Mouse (Mus musculus) thymus, adult 18-20 months (tissue): ENCODE measurements around the gene Dmgdh.

Experiments used
- DNase-seq, 2 experiments: peaks; one replicate each; pipeline ENCODE4 v3.0.0; 2022; ENCODE audit warnings: mixed read lengths in 2 of 2

Dmgdh gene

DNA sequence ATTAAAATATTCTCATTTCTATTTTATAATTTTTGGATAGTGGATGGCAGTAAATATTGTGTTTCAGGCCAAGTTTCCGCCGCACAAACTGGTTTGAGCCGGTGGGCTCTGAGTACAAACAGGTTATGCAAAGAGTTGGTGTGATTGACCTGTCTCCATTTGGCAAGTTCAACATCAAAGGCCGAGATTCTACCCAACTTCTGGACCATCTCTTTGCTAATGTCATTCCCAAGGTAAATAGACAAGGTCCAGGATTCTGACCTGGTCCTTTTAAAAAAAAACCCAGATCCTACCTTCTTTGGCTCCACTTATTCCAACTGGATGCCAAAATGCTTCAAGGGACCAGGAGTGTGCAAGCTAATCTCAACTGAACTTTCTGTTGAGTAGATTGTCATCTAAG, 37.0 kb downstream of the Dmgdh start:
- no peak for DNase-seq

DNA sequence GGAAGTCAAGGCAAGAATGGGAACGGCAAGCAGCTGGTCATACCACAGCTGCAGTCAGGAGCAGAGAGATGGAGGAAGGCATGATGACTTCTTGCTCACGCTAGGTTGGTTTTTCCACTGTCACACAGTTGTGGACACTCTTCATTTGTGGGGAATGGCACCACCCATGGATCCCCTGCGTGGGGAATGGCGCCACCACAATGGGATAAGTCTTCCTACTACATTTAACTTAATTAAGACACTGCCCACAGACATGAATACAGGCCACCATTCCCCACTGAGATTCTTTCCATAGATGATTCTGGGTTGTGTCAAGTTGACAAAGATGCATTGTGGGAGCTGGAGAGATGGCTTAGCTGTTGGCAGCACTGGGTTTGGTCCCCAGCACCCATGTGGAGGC, 38.1 kb downstream of the Dmgdh start:
- DNase-seq: no peak

DNA sequence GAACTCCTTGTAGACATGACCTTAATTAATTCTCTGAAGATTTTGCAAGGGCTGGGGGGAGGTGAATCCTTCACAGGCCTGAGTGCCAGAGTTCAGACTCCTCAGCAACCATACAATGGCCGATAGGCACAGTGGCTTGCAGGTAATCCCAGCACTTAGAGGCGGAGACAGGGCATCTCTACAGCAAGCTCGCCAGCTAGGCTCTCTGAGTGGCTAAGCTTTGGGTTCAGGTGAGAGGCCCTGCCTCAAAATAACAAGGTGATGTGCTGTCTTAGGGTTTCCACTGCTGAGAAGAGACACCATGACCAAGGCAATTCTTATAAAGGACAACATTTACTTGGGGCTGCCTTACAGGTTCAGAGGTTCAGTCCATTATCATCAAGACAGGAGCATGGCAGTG, 39.6 kb downstream of the Dmgdh start:
- DNase-seq: no peak

DNA sequence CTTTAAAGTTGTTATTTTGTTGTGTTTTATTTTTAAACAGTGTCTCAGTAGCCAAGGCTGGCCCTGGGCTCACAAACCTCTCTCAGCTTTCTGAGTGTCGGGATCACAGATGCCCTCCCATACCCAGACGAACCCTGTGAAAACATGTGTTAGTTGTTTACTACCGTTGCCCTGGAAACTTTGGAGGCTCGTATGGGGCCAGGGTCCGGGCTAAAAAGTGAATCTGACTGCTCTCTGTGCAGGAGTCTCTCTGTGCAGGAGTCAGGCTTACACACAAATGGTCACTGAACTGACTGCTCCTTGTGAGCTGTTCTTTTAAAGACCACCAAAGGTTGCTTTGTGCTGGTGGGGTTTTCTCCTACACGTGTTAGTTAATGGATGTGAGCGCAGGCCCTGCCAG, 42.9 kb downstream of the Dmgdh start:
- no peak for DNase-seq

DNA sequence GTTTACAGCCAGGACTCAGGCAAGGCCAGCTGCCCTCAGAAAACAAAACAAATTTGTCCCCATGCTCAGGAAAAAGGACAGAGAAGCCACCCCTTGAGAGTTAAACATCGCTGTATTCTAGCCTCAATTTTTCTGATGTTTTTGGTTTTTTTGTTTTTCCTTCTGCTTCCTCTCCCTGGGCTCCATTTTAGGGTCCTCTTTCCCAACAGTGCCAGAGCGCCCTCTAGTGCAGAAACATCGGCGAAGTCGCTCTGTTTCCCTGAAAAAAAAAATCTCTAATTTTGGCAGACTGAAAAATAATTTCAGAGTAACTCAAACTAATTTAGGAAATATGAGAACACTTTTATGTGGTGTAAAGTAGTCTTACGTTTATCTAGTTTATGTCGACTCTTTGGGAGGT, 44.7 kb downstream of the Dmgdh start:
- no peak for DNase-seq

DNA sequence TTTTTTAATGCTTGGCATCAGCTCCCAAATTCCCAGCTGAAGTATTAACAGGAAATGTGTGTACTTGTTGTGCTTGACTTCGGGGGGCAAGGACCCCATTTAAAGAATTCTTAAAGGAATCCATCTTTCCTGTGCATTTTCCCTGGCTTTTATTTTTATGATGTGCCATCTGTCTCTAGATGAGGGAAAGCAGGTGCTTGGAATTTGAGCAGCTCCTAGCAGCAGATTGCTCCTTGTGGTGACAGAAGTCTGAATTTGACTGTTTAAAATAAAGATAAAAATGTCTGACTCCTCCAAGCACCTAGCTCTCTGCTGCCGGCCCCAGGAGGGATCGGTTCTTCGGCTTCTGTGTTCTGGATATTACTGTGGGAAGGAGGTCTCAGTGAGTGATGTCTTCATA, 47.7 kb downstream of the Dmgdh start:
- DNase-seq: no peak

DNA sequence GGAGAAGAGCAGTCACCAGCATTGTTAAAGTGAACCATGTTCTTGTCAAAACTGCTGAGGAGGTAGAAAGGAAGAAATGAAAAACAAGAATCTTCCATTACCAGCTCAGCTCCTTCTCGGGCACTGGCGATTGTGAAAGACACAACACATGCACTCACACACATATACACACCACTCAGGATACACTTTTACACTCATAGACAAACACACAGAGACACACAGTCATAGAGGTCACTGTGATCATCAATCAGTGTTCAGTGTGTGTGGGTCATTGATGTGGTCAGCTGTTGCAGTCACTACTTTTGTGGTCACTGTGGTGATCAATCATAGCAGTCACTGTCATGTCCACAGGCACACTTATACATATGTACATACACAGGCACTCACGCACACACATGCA, 49.2 kb downstream of the Dmgdh start:
- no peak for DNase-seq

DNA sequence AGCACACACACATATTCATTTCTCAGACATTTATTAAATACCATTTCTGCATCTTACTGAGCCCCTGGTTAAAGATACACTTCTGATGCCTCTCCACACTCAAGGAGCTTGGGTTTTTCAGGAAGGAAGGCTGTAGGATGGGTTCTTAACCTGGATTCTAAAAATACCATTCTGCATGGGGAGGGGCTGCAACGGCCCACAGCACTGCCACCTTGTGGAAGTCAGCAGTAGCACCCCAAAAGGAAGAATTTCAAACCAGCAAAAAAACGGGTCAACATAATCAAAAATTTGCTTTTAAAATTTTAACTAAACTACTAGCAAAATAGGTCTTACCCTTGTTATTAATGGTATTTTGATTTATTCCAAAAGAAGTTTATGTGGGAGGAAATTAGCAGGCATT, 50.0 kb downstream of the Dmgdh start:
- DNase-seq: no peak

DNA sequence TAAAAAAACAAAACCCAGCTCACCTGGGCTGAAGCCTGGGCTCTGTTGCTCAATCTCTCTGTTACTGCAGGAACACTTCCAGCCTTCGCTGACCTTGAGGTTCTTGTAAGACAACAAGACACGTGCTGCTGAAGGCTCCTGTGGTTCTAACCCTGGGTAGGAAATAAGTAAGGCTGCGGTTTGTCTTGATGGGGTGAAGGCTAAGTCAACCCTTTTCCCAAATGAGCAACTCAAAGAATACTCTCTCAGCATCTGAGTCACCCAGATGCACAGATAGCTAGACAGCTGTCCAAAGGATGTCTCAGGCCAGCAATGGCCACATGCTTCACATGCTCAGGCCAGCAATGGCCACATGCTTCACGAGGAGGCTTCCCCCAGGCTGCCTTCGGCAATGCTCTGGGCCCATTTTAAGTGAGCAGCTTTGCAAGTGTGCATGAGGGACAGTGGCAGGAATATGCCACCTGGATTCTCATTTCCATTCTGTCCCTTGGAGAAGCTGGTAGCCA, 61.0 kb downstream of the Dmgdh start:
- no peak for DNase-seq

DNA sequence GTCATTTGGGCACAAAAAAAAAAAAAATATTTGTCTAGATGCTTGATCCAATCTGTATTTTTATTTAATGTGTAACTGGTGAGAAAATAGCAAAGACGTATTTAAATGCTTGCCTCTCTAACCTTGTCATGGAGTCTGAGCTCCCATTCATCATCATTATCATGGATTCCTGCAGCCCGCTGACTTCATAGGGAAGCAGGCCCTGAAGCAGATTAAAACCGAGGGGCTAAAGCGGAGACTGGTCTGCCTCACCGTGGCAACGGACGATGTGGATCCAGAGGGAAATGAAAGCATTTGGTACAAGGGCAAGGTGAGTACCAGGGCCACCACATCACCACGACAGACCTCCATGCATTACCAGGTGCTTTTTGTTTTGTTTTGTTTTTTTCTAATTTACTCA, 69.9 kb downstream of the Dmgdh start:
- no peak for DNase-seq

DNA sequence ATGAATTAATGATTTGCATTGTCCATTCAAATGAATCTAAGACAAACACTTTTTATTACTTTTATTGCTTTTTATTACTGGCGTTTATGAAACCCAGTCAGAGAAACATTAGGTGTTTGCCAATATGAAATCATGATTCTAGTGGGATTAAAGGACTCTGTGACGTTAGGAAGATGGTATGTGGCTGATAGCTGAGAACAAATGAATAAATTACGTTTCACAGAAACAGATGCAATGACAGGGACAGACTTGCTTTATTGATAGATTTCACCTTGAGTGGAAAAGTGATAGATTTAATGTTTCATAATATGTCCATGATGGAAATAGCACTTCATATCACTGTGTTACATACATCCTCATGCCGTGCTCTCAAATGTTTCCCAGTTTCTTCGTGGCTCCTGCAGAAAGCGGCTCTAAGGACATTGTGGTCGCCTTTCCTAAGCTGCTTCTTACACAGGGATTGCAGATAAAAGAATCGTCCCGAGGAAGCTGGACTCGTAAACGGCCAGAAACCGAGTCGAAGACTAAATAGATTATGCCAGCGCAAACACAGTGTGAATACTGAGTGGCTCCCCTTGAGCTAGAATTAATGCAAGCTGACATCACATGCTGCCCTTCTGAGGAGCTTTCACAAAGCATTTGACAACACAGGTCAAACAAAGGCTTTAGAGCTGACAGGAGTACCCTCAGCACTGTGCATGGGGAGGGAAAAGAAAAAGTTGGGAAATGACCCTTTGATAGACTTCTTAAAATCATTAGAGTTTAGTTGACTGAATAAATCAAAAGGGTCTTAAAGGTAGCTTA, 78.6 kb downstream of the Dmgdh start:
- no peak for DNase-seq

DNA sequence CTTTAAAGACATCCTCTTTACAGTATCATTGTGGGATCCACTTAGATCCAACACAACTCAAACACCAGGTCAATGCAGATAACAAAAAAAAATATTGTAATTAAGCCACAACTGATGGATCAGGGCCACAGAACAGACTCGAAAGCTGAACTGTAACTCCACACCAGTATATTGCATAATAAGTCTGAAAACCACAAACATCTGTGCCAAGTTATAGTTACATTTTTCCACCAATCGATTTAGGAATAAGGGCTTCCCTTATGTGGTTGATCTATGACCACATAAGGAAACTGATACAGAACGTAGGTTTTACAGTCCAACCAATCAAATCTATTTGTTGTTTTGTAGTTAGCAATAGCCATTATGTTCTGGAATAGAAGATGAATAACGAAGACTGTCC, 80.9 kb downstream of the Dmgdh start:
- DNase-seq: no peak

DNA sequence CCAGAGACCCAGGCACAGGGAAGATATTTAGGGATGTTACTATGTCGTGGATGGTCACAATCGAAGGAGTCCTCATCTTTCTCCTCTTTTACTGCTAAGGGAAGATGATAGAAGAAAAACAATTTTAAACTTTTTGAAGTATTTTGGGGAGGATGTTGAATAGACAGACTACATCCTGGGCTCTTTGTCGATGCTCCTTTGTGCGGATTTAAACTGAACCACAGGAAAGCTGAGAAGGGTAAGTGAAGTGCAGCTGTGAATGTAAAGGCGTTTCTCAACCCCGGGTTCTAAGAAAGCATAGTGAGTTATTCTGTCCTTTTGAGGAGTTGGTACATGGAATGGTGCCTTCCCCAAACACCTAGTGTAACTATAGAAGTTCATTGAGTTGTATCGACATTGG, 82.4 kb downstream of the Dmgdh start:
- no peak for DNase-seq

DNA sequence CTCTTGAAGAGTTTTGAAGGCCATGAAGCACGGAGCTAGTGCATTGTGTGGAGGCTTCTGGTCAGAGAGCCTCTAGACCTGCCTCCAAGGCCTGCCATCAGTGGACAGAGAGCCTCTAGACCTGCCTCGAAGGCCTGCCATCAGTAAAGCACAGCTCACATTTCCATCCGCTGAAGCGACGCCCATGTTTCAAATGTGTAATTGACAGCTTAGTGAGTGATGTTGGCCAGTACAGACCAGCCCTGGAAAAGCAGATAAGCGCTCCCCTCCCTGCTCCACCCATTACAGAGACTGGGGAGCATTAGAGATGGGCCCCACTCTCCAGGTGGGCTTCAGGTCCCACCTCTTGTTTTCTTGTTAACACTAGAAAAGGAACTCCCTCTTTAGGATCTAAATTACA, 83.3 kb downstream of the Dmgdh start:
- DNase-seq: no peak

DNA sequence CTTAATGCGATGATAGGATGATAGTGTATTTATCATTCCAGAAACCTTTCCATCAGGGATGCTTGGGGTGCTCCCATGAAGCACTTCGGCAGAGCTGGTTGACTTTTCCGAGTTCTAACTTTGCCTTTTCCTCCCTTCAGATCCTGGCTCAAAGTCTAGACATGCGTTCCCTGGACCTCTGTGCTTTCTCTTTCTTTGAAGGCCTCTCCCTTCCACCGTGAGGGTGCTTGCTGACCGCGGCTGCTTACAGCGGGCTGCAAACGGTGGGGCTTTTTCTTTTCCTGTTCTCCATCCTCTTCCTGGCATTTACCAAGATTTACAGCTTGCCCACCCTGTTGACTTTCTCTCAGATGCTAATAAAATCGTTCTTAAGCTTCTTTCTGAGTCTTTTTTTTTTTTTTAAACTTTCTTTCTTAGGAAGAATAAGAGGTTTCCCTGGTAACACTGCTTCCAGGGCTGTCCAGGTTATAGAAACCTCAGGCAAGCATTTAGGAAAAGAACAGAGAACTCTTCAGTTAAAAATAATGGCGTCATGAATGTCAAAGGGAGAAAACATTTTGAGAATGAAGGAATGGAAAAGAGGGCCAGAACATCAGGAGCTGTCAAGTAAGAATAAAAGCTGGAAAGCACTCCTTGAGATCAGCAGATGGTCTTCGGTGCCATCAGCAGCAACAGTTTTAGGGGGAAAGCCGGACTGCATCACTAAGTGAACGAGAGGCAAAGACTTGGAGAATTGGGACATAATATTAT, 84.1 kb downstream of the Dmgdh start:
- DNase-seq: no peak

DNA sequence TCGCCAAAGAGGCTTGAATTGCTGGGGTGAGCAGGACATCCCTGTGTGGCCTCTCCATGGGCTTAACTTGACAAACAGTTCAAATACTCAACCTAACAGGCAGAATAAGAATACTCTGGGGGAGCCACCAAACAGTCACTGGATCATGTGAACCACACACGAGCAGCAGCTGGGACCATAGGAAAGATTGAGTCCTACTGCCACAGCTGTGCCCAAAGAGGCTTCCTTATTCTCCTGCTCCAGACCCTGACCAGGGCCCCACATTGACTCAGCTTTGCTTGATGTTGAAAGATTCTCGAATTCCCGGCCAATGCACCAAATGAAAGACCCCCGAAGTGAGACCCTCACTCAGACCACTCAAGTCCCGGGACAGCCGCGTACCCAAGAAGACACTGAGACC, 87.6 kb downstream of the Dmgdh start:
- no peak for DNase-seq

DNA sequence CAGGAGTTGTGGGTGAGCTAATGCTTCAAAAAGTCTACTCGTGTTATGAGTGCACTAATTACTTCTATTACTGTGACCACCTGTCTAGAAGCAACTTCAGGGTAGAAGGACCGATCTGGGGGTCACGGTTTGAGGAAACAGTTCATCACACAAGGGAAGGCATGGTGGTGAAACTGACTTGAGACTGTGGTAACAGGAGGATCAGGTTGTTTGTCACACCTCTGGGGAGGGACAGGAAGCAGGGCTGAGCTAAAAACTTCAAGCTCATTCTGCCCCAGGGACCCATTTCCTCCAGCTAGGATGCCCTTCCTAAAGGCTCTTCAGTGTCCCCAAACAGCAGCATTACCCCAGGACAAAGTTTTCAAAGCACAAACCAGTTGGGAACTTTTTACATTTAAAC, 88.6 kb downstream of the Dmgdh start:
- DNase-seq: no peak

DNA sequence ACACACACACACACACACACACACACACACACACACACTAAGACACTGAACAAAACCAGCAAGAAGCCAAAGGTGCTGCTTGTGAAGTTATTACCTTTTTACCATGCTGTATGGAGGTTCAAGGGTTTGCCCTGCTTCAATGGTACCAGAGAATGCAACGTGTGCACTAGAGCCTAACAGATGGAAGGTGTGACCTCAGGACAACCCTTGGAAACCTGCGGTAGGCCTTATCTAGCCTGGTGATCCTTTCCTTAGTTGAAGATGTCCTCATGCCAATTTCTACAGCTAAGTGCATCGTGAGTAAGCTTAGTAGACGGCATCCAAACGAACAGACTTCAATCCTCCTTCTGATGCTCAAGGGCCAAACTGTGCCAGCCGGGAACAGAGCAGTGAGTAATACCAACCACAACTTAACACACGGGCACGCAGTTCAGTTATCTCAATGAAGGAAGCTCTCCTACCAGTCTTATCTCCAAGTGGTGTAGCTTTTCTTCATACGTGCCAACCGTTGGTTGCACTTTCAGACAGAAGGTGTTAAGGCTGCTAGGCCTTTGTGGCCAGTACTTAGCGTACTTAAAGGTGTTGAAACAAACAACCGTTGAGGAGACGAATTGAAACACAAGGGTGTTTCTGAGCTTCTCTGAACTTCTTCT, 90.2 kb downstream of the Dmgdh start:
- DNase-seq: no peak

DNA sequence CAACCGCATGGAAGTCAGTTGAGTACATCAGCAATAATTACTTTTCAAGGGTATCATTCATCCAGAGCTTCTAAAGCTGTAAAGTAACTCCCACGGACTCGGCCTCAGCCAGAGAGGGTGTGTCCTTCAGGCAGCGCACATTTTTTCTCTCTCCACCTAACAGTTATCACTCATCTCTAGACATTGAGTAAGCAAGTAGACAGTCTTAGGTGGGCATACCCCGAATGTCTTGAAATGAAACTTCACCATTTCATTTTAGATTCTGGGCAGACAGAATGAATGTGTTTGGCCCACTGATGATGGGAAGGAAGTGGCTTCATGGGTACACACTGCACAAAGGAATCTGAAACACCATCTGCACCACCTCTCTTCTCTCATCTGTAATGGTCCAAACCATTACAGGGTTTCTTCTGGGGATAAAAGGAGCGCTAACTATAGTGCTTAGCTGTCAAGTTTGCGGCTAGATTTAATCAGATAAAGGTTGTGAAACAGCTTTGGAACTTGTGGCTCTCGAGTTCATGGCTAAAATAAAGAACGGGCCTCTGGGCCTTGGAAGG, 96.9 kb downstream of the Dmgdh start:
- no peak for DNase-seq

DNA sequence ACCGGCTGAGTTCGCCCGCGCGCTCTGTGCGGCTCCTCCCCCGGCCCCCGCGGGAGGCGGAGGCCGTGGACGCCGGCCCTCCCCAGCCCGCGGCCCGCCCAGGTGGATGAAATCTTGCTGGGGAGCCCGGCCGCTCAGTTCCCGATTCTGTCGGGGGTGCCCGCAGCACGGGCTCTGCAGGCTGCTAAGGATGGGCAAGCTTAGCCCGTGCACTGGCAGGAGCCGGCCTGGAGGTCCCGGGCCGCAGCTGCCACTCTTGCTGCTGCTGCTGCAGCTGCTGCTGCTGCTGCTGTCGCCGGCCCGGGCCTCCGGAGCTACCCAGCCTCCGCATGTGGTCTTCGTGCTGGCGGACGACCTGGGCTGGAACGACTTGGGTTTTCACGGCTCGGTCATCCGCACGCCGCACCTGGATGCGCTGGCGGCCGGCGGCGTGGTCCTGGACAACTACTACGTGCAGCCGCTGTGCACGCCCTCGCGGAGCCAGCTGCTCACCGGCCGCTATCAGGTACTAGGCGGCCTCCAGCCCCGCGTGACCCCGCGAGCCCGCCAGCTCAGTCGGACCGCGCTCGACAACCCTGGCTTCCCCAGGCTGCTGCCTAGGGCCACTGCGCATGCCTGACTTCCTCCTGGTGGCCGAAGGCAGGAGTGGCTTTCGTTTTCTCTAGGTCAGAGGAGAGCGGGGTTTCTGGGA, 97.5 kb downstream of the Dmgdh start, which contains the start of gene Arsb:
Arsb (plus strand) TSS at position 43 of the 691 bp plus-strand sequence.
- DNase-seq: peak; percentile 50 to 60

DNA sequence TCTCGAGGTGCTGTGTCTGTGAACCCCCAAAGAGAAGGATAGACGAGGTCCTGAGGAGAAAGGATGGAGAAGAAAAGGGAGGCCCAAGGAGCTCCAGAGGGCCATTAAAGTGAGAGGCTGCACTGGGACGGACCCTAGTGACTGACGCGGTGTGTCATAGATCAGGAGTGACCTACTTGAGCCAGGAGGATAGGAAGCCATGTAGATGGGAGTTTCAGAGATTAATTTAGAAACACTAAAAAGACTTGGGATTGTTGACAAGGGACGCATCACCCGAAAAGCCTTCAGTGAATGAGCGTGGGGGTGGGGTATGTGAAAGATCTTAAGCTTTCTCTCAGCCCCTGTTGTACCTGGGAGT, 98.0 kb downstream of the Dmgdh start:
- no peak for DNase-seq

DNA sequence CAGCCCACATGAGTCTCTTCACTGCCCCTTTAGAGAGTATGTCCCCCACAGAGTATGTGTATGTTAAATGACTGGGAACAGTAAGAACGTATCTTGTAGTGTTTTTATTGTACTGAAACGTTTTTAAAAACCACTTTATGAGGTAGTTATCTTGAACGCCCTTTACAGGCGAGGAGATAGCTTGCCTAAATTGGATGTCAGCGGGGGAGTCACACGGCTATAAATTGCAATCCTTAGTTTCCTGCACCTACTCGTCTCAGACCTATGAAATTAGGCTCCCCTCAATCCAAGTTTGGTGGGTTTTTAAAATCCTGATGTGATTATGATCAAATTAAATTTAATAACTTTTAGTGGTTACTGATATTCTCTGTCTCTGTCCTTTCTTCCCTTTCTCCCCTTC, 98.6 kb downstream of the Dmgdh start:
- no peak for DNase-seq
